Mouse (Mus musculus): ENCODE measurements at regions not wholly inside any gene's neighbourhood (a gene's known extent, or its start where the extent isn't known, plus 50 kb on each side); places are given as distances from the start of the nearest gene placed in this dataset.

- Histone ChIP-seq H3K36me3 (ENCODE audit: control insufficient read depth, insufficient read depth, low read length) (no peaks in the 10 kb centered on the region), H3K27me3 (ENCODE audit: control insufficient read depth, insufficient read depth, low read length) (no peaks in the 10 kb centered on the region), H3K27ac (ENCODE audit: insufficient read depth, low read length) (no peak overlapping the region), H3K4me1 (ENCODE audit: control insufficient read depth, insufficient read depth, insufficient read length) (no peaks in the 10 kb centered on the region), H3K4me3 (ENCODE audit: extremely low read depth, insufficient read depth, insufficient read length) (no peak overlapping the region)
- TF ChIP-seq CTCF (IDR thresholded peaks at IDR 0.05; ENCODE audit: extremely low read depth, insufficient read depth, insufficient read length, insufficient replicate concordance) (no peak), POLR2A (IDR thresholded peaks at IDR 0.05; ENCODE audit: low read depth, low read length) (no peak)
- no peak for DNase-seq (ENCODE audit: low read depth in 1 of 2, low spot score in 2 of 2)
- 88% methylated on average over 8 of the region's 8 CpGs for WGBS
Observed at GRCm38 (mm10) chr16:87060473-87060872, 293.5 kb upstream of the N6amt1 start.

DNA sequence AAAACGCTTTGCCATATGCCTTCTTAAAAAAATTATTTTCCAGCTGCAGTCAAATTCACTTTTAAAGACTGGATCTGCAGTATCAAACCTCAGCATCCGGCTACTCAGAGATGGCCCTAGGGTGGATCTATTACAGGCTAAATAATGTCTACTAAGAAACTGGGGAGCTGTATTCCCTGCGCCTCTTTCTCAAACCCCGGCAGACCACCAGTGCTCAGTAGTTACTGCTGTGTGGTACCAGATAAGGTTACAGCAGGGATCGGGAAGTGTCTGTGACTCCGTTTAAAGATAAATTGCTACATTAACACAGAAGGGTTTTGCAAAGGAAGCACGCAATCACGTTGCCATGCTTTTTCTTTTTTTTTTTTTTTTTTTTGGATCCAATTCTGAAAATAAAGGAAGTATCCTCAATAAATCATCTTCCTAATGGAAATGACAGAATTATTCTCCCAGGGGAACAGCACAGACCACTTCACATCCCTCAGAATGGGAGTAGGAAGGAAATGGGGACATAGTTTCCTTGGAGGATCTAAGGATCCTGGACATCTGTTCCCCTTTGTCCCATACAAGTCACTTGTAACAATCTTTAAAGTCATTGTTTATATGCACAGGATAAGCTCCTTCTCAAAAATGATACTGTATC lies 304.1 kb upstream of the N6amt1 start:
- no peak overlapping the region for H3K4me3 ChIP-seq (ENCODE audit: extremely low read depth, insufficient read depth, insufficient read length)
- H3K36me3 ChIP-seq (ENCODE audit: control insufficient read depth, insufficient read depth, low read length), result no peaks in the 10 kb centered on the region
- no peaks in the 10 kb centered on the region for H3K27me3 ChIP-seq (ENCODE audit: control insufficient read depth, insufficient read depth, low read length)
- no peaks in the 10 kb centered on the region for H3K4me1 ChIP-seq (ENCODE audit: control insufficient read depth, insufficient read depth, insufficient read length)
- DNase-seq (ENCODE audit: low read depth in 1 of 2, low spot score in 2 of 2), result no peak
- no peak overlapping the region for H3K27ac ChIP-seq (ENCODE audit: insufficient read depth, low read length)
- 50% methylated on average over 8 of the region's 8 CpGs for WGBS
- TF ChIP-seq CTCF (IDR thresholded peaks at IDR 0.05; ENCODE audit: extremely low read depth, insufficient read depth, insufficient read length, insufficient replicate concordance), result no peak
- no peak for TF ChIP-seq POLR2A (IDR thresholded peaks at IDR 0.05; ENCODE audit: low read depth, low read length)

DNA sequence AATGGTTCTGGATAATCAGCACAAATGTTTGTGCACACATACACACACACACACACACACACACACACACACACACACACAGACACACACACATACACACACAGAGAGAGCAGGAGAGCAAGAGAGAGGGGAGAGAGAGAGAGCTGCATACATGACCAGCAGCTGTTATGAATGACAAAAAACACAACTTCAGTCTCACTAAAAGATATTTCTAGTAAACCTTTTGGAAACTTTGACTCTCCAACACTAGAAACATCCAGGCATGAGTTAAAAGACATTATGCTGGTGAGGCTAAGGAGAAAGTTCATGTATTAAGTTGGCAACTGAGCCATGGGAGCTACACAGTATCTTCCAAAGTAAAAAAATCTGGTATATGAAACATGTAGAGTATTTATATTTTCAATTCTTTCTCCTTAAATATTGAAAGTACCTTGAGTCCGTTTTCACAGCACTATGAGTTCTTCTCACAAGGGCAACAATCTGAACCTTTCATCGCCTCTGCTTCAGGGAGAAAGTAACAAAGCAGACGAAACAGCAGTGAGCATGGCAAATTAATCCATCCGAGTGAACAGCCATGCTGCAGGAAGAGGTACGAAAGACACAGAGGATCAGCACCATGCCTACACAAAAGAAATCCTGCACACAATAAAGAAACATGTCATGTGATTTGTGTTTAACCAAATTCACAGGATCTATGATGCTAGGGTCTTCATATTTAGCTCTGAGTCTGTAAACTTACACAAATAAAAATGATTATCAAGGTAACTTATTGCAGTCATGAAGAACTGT lies 309.0 kb upstream of the N6amt1 start:
- TF ChIP-seq CTCF (IDR thresholded peaks at IDR 0.05; ENCODE audit: extremely low read depth, insufficient read depth, insufficient read length, insufficient replicate concordance), result no peak
- no peak for TF ChIP-seq POLR2A (IDR thresholded peaks at IDR 0.05; ENCODE audit: low read depth, low read length)
- 87% methylated on average over 5 of the region's 5 CpGs for WGBS
- DNase-seq (ENCODE audit: low read depth in 1 of 2, low spot score in 2 of 2), result no peak

DNA sequence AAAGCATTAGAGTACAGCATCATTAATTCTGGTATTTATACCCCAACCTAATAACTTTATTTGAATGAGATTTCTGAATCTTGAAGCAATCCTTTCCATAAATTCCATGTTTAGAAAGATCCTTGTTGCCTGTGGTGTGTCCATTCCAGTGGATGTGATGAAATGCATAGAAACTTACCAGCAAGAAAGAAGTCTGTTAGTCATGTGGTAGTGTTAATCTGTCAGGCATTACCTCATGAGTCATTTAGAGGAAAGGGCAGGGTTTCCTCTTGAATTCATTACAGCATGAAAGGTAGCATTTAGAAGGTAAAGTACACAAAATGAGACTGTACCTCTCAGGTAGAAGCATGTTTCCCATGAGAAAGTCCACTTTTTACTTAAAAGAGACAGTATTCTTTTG lies 310.3 kb upstream of the N6amt1 start:
- no peak for TF ChIP-seq CTCF (IDR thresholded peaks at IDR 0.05; ENCODE audit: extremely low read depth, insufficient read depth, insufficient read length, insufficient replicate concordance)
- no peak for TF ChIP-seq POLR2A (IDR thresholded peaks at IDR 0.05; ENCODE audit: low read depth, low read length)
- no peaks in the 10 kb centered on the region for H3K36me3 ChIP-seq (ENCODE audit: control insufficient read depth, insufficient read depth, low read length)
- no peak for DNase-seq (ENCODE audit: low read depth in 1 of 2, low spot score in 2 of 2)
- H3K4me3 ChIP-seq (ENCODE audit: extremely low read depth, insufficient read depth, insufficient read length), result no peak overlapping the region
- H3K27ac ChIP-seq (ENCODE audit: insufficient read depth, low read length), result no peak overlapping the region
- no peaks in the 10 kb centered on the region for H3K27me3 ChIP-seq (ENCODE audit: control insufficient read depth, insufficient read depth, low read length)
- no peaks in the 10 kb centered on the region for H3K4me1 ChIP-seq (ENCODE audit: control insufficient read depth, insufficient read depth, insufficient read length)

More for the DNA sequence above, 309.0 kb upstream of the N6amt1 start:
- no peaks in the 10 kb centered on the region for H3K27me3 ChIP-seq (ENCODE audit: control insufficient read depth, insufficient read depth, low read length)
- no peak overlapping the region for H3K27ac ChIP-seq (ENCODE audit: insufficient read depth, low read length)
- H3K36me3 ChIP-seq (ENCODE audit: control insufficient read depth, insufficient read depth, low read length), result no peaks in the 10 kb centered on the region
- H3K4me3 ChIP-seq (ENCODE audit: extremely low read depth, insufficient read depth, insufficient read length), result no peak overlapping the region
- H3K4me1 ChIP-seq (ENCODE audit: control insufficient read depth, insufficient read depth, insufficient read length), result no peaks in the 10 kb centered on the region

GRCm38 (mm10) chr16:87040366-87040765 lies 313.6 kb upstream of the N6amt1 start:
- 82% methylated on average over 4 of the region's 4 CpGs for WGBS
- Histone ChIP-seq H3K27ac (ENCODE audit: insufficient read depth, low read length) (no peak overlapping the region), H3K4me1 (ENCODE audit: control insufficient read depth, insufficient read depth, insufficient read length) (no peaks in the 10 kb centered on the region), H3K36me3 (ENCODE audit: control insufficient read depth, insufficient read depth, low read length) (no peaks in the 10 kb centered on the region), H3K27me3 (ENCODE audit: control insufficient read depth, insufficient read depth, low read length) (no peaks in the 10 kb centered on the region), H3K4me3 (ENCODE audit: extremely low read depth, insufficient read depth, insufficient read length) (no peak overlapping the region)
- DNase-seq (ENCODE audit: low read depth in 1 of 2, low spot score in 2 of 2), result no peak
- TF ChIP-seq POLR2A (IDR thresholded peaks at IDR 0.05; ENCODE audit: low read depth, low read length), result no peak
- TF ChIP-seq CTCF (IDR thresholded peaks at IDR 0.05; ENCODE audit: extremely low read depth, insufficient read depth, insufficient read length, insufficient replicate concordance), result no peak

- no peak overlapping the region for H3K4me3 ChIP-seq (ENCODE audit: extremely low read depth, insufficient read depth, insufficient read length)
- H3K4me1 ChIP-seq (ENCODE audit: control insufficient read depth, insufficient read depth, insufficient read length), result no peaks in the 10 kb centered on the region
- TF ChIP-seq POLR2A (IDR thresholded peaks at IDR 0.05; ENCODE audit: low read depth, low read length), result no peak
- no peak for TF ChIP-seq CTCF (IDR thresholded peaks at IDR 0.05; ENCODE audit: extremely low read depth, insufficient read depth, insufficient read length, insufficient replicate concordance)
- H3K27me3 ChIP-seq (ENCODE audit: control insufficient read depth, insufficient read depth, low read length), result no peaks in the 10 kb centered on the region
- 74% methylated on average over 1 of the region's 1 CpGs for WGBS
- no peaks in the 10 kb centered on the region for H3K36me3 ChIP-seq (ENCODE audit: control insufficient read depth, insufficient read depth, low read length)
- DNase-seq (ENCODE audit: low read depth in 1 of 2, low spot score in 2 of 2), result no peak
- H3K27ac ChIP-seq (ENCODE audit: insufficient read depth, low read length), result no peak overlapping the region
Observed at GRCm38 (mm10) chr16:87039861-87040260, 314.1 kb upstream of the N6amt1 start.

DNA sequence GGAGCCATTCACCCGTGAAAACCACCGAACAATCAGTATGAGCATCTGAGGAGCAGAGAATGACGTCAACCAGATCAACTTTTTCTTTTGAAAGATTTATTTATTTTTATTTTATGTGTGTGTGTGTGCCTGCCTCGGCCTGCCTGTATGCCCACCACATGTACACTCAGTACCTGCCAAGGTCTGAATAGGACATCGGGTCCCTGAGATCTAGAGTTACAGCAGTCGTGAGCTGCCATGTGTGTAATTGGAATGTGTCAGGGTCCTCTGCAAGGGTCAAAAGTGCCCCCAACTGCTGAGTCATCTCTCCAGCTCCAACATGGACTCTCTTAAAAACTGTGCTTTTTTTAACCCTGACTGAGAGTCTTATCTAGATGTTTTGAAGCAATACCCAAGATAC lies 316.9 kb upstream of the N6amt1 start:
- DNase-seq (ENCODE audit: low read depth in 1 of 2, low spot score in 2 of 2), result no peak
- Histone ChIP-seq H3K27ac (ENCODE audit: insufficient read depth, low read length) (no peak overlapping the region), H3K4me1 (ENCODE audit: control insufficient read depth, insufficient read depth, insufficient read length) (no peaks in the 10 kb centered on the region), H3K27me3 (ENCODE audit: control insufficient read depth, insufficient read depth, low read length) (no peaks in the 10 kb centered on the region), H3K4me3 (ENCODE audit: extremely low read depth, insufficient read depth, insufficient read length) (no peak overlapping the region), H3K36me3 (ENCODE audit: control insufficient read depth, insufficient read depth, low read length) (no peaks in the 10 kb centered on the region)
- WGBS, result 82% methylated on average over 6 of the region's 6 CpGs
- TF ChIP-seq POLR2A (IDR thresholded peaks at IDR 0.05; ENCODE audit: low read depth, low read length) (no peak), CTCF (IDR thresholded peaks at IDR 0.05; ENCODE audit: extremely low read depth, insufficient read depth, insufficient read length, insufficient replicate concordance) (no peak)

Data from spleen, adult 2 months (tissue).